In the genomic region with DNA sequence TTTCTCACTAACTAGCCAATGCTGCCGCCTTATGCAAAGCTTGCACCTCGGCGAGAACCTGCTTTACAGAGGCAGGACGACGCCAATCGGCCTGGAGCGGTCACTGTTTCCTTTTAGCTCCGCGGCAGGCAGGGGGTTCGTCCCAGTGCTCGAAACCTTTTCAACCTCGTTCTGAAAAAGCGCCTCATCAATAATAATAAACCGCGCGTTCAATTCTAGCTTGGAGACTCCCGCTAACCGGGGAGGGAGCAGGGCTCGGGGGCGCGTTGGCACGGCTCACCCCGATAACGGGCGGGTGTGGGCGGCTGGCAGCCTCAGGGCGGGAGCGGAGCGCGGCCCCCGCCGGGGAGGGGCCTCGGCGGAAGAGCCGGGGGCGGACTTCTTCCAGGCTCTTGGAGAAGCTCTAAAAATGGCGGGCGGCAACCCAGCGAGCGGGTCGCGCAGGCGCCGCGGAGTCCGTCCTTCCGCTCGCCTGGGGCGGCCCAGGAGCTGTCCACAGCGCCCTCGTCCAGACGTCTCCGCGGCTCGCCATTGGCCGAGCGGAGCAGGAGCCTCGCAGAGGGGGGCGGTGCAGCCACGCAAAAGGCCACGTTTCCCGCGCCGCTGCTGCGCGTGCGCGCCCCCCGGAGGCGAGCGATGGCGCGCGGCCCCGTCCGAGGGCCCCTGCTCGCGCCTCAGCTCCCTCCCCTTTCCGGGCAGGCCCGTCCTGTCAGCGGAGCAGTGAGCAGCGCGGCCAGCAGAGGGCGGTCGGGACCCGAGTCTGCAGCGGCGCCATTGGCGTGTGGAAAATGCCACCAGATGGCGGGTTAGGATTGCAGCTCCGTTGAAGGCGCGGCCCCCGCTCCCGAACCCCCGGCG, we compare ENCODE assay signal across 8 mouse cellular contexts. TPM values are rescaled to one million over a fixed set of nuclear protein-coding genes. Genes with fewer than 3 reads are reported as not detected.
DNase-seq lines count a peak whose midpoint lies in the region; ATAC-seq and TF ChIP-seq lines count a peak whose summit lies in the region.

No protein-coding gene starts in this region.

- no peaks in the 10 kb centered on the region for H3K9me3 ChIP-seq in E14TG2a.4 (ENCODE audit: low read length)
- no peaks in the 10 kb centered on the region; the same call in 1 of the 2 replicates for H3K9me3 ChIP-seq in forebrain, embryonic 12.5 days
- H3K9me3 ChIP-seq in heart, postnatal 0 days (replicated peaks; ENCODE audit: control insufficient read depth, low read length) = no peaks in the 10 kb centered on the region
- H3K9me3 ChIP-seq in liver, embryonic 16.5 days (replicated peaks; ENCODE audit: control insufficient read depth, low read length) = no peaks in the 10 kb centered on the region
- H3K9me3 ChIP-seq in neural tube, embryonic 13.5 days = no peaks in the 10 kb centered on the region

- H3K4me3 ChIP-seq in E14TG2a.4 (replicated peaks; ENCODE audit: low read length) = peak overlapping the region; percentile 93
- H3K4me3 ChIP-seq in forebrain, embryonic 12.5 days (replicated peaks) = peak overlapping the region; percentile 83
- H3K4me3 ChIP-seq in heart, postnatal 0 days (ENCODE audit: low read depth, low read length) = peak overlapping the region; percentile 83
- H3K4me3 ChIP-seq in liver, embryonic 16.5 days (ENCODE audit: low read depth, low read length) = peak overlapping the region; percentile 97
- H3K4me3 ChIP-seq in neural tube, embryonic 13.5 days = peak overlapping the region; percentile 82
- H3K4me3 ChIP-seq in testis, adult 2 months (ENCODE audit: control insufficient read depth, low read depth, low read length) = peak overlapping the region; percentile 94

- 0 out of 2 replicates have a peak, but pooled peaks have one; percentile 7 for TF ChIP-seq CTCF in E14TG2a.4 (conservative IDR thresholded peaks at IDR 0.05; ENCODE audit: low read length)
- TF ChIP-seq CTCF in heart, postnatal 0 days (IDR thresholded peaks at IDR 0.05; ENCODE audit: low read depth) = peak; percentile 96
- TF ChIP-seq CTCF in testis, adult 2 months (IDR thresholded peaks at IDR 0.05; ENCODE audit: control insufficient read depth, insufficient read depth, insufficient replicate concordance, low read depth, low read length) = peak; percentile 79

- H3K9ac ChIP-seq in forebrain, embryonic 12.5 days = peak overlapping the region; percentile 97
- peak overlapping the region; percentile 95 for H3K9ac ChIP-seq in heart, postnatal 0 days (replicated peaks; ENCODE audit: low read depth, low read length)
- H3K9ac ChIP-seq in liver, embryonic 16.5 days (ENCODE audit: low read depth, low read length) = peak overlapping the region; percentile 98
- peak overlapping the region; percentile 95 for H3K9ac ChIP-seq in neural tube, embryonic 13.5 days

- peaks cover 63% of the 10 kb centered on the region for H3K4me1 ChIP-seq in E14TG2a.4 (replicated peaks; ENCODE audit: low read depth, low read length)
- H3K4me1 ChIP-seq in forebrain, embryonic 12.5 days = peaks cover 30% of the 10 kb centered on the region
- H3K4me1 ChIP-seq in heart, postnatal 0 days (ENCODE audit: control insufficient read depth, insufficient read depth) = peaks cover 15% of the 10 kb centered on the region; the same call in 1 of the 2 replicates
- H3K4me1 ChIP-seq in liver, embryonic 16.5 days (ENCODE audit: control insufficient read depth, low read depth, low read length) = peaks cover 28% of the 10 kb centered on the region
- H3K4me1 ChIP-seq in neural tube, embryonic 13.5 days (replicated peaks) = peaks cover 28% of the 10 kb centered on the region
- peaks cover 3% of the 10 kb centered on the region for H3K4me1 ChIP-seq in testis, adult 2 months (ENCODE audit: control insufficient read depth, insufficient read depth, low read length)

- no peaks in the 10 kb centered on the region for H3K36me3 ChIP-seq in E14TG2a.4 (ENCODE audit: insufficient read depth, low read length)
- no peaks in the 10 kb centered on the region for H3K36me3 ChIP-seq in forebrain, embryonic 12.5 days (replicated peaks)
- H3K36me3 ChIP-seq in heart, postnatal 0 days (replicated peaks; ENCODE audit: control insufficient read depth, insufficient read depth, low read length) = no peaks in the 10 kb centered on the region
- no peaks in the 10 kb centered on the region for H3K36me3 ChIP-seq in liver, embryonic 16.5 days (ENCODE audit: control insufficient read depth, insufficient read depth)
- H3K36me3 ChIP-seq in neural tube, embryonic 13.5 days = no peaks in the 10 kb centered on the region
- no peaks in the 10 kb centered on the region for H3K36me3 ChIP-seq in testis, adult 2 months (ENCODE audit: control insufficient read depth, insufficient read depth, low read length)

- peak overlapping the region; percentile 99 for H3K27ac ChIP-seq in forebrain, embryonic 12.5 days
- H3K27ac ChIP-seq in heart, postnatal 0 days (ENCODE audit: low read depth) = peak overlapping the region; percentile 99
- peak overlapping the region; percentile 99 for H3K27ac ChIP-seq in liver, embryonic 16.5 days (ENCODE audit: low read length)
- H3K27ac ChIP-seq in neural tube, embryonic 13.5 days (replicated peaks) = peak overlapping the region; percentile 100
- H3K27ac ChIP-seq in testis, adult 2 months (ENCODE audit: control insufficient read depth, insufficient read depth, low read depth, low read length) = peak overlapping the region; percentile 89

- under 1% methylated on average over 88 of the region's 97 CpGs for WGBS in forebrain, embryonic 12.5 days
- under 1% methylated on average over 76 of the region's 97 CpGs for WGBS in heart, postnatal 0 days
- under 1% methylated on average over 87 of the region's 97 CpGs for WGBS in liver, embryonic 16.5 days (ENCODE audit: insufficient replicate concordance)
- WGBS in neural tube, embryonic 13.5 days = under 1% methylated on average over 97 of the region's 97 CpGs

- ATAC-seq in forebrain, embryonic 12.5 days (ENCODE audit: low FRiP score) = peak; percentile 97
- peak; percentile 96 for ATAC-seq in heart, postnatal 0 days (ENCODE audit: insufficient read depth, low read depth)
- peak; percentile 92 for ATAC-seq in liver, embryonic 16.5 days (ENCODE audit: low read depth)
- ATAC-seq in neural tube, embryonic 13.5 days (ENCODE audit: low read depth) = peak; percentile 98

- DNase-seq in c-Kit-positive CD71-positive TER-119-positive erythroid progenitor cells, embryonic 14.5 days (ENCODE audit: low spot score) = peak; percentile 92
- peak; percentile 98 for DNase-seq in heart, postnatal 0 days (ENCODE audit: low spot score)
- peak; percentile 100 for DNase-seq in kidney, postnatal 4 days

- peak; percentile 83 for TF ChIP-seq EP300 in heart, postnatal 0 days (IDR thresholded peaks at IDR 0.05; ENCODE audit: low read depth)

- peak overlapping the region; percentile 58 for H3K4me2 ChIP-seq in forebrain, embryonic 12.5 days
- peak overlapping the region; percentile 66 for H3K4me2 ChIP-seq in heart, postnatal 0 days (ENCODE audit: low read depth, low read length)
- peak overlapping the region; percentile 76 for H3K4me2 ChIP-seq in liver, embryonic 16.5 days (ENCODE audit: low read depth, low read length)
- peak overlapping the region; percentile 65 for H3K4me2 ChIP-seq in neural tube, embryonic 13.5 days

- peak; percentile 59 for TF ChIP-seq POLR2A in testis, adult 2 months (IDR thresholded peaks at IDR 0.05; ENCODE audit: control insufficient read depth, low read depth, low read length)

- no peaks in the 10 kb centered on the region for H3K27me3 ChIP-seq in E14TG2a.4 (ENCODE audit: insufficient read depth, low read length)
- no peaks in the 10 kb centered on the region for H3K27me3 ChIP-seq in forebrain, embryonic 12.5 days
- no peaks in the 10 kb centered on the region for H3K27me3 ChIP-seq in heart, postnatal 0 days (ENCODE audit: control insufficient read depth, insufficient read depth, low read length)
- H3K27me3 ChIP-seq in liver, embryonic 16.5 days (ENCODE audit: control insufficient read depth, insufficient read depth, low read depth, low read length) = no peaks in the 10 kb centered on the region
- no peaks in the 10 kb centered on the region for H3K27me3 ChIP-seq in neural tube, embryonic 13.5 days
- no peaks in the 10 kb centered on the region for H3K27me3 ChIP-seq in testis, adult 2 months (ENCODE audit: control insufficient read depth, insufficient read depth, low read length)

RNA-seq across cellular contexts. Expression of gene Stag1, which starts 45.5 kb away (rescaled TPM):
- polyA plus RNA-seq in forebrain, embryonic 12.5 days (2016; fragmentation: Nextera tagmentation; extraction: Ambion mirVana) = 61.0 and 61.9 TPM in 2 replicates
- total RNA-seq in heart, postnatal 0 days (2014; rRNA removed; ENCODE audit: low replicate concordance) = 17.9 and 30.7 TPM in 2 replicates
- 24.0 and 24.9 TPM in 2 replicates for polyA plus RNA-seq in heart, postnatal 0 days (2015; fragmentation: Nextera tagmentation; extraction: Ambion mirVana)
- 13.9 and 15.1 TPM in 2 replicates for polyA plus RNA-seq in liver, embryonic 16.5 days (2015; fragmentation: Nextera tagmentation; extraction: Ambion mirVana)
- polyA plus RNA-seq in neural tube, embryonic 13.5 days (2015; fragmentation: Nextera tagmentation; extraction: Ambion mirVana) = 36.3 and 38.1 TPM in 2 replicates
- 5.3 and 7.0 TPM in 2 replicates for polyA plus RNA-seq in testis, adult 2 months (2012; rRNA removed)

Comparison
In these comparisons a context has a peak if more than half of its experiments do, and no peak if none do; other contexts are left out.
1. Peak in every context shown above with its lines: DNase-seq, ATAC-seq, H3K4me3 ChIP-seq and H3K27ac ChIP-seq.
2. CTCF ChIP-seq: peak in every context shown above with its lines; median percentile 96 in heart, postnatal 0 days; 79 in testis, adult 2 months; 7 in E14TG2a.4.